Mouse (Mus musculus): ENCODE measurements at regions not wholly inside any gene's neighbourhood (a gene's known extent, or its start where the extent isn't known, plus 50 kb on each side); places are given as distances from the start of the nearest gene placed in this dataset.

DNA sequence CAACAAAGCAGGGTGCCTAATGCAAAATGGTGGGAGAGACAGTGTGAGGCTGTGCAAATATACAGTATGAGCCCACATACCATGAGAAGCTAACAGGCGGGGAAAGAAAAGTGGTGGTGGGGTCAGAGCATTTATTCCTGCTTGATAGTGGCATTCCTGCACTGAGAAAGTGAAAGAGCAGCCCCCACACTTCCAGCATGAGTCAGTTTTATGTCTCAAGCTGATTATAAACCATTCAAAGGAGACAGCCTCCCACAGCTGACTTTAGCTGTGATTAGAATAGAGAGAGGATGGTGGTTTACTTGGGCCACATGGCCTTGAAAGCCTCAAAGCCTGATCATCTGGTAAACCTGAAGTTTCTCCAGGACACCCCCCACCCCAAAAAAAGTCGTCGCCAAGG, 64.4 kb downstream of the Gm43517 start:
- DNase-seq, result no peak

DNA sequence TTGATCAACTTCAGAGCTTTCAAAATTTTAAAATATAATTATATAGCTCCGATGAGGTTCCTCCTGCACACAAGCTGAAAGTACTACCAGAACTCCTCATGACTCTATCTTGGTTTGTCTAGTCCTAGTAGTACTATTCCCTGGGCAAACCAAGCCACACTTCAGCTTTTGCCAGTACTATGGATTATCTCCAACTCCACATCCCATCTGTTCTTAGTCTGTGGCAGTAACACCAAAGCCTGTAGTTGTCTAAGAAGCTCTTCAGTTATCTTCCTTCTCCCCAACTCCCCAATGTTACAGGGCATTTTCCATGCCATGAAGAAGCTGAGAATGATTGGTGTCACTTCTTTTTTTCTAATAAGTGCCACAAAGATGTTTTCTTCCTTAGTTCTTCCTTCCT, 83.1 kb downstream of the Gm43517 start:
- no peak for DNase-seq

DNA sequence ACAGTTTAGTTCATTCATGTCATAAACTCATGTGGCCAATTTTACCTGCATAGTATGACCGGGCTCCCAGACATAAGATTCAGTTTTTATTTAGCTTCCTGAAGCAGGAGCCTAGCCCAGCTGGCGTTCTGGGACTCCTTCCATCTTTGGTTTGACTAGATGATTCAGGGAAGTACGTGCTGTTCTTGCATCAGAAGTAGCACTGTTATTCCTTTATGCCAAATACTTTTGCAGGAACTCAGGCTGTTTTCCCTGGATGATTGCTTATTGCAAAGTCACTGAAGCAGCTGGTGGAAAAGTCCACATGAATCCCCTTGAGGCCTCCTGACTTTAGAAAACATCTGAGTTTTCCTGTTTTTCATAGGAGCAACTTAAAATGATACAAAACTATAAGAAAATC, 88.4 kb downstream of the Gm43517 start:
- DNase-seq, result peak; percentile 87

DNA sequence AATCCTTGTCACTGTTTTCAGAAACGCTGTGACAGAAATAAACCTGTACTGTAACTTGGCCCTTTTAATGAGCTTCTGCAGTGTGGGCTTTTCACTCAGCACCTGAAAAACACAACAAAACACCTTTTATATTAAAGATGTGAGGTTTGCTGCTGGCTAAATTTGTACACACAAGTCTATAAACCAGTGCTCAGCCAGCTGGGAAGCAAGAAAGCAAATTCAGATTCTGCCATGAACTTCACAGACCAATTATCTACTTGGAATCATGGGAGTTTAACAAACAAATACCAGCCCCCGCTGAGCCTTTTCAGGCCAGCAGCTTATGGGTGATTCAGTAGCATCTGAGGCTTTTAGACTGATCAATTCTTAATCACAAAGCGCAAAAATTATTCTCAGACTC, 95.7 kb downstream of the Gm43517 start:
- peak; percentile 42 for DNase-seq

GRCm38 (mm10) chr12:49481151-49481550, 96.2 kb downstream of the Gm43517 start:
- DNase-seq, result no peak

GRCm38 (mm10) chr12:49482367-49482766, 97.4 kb downstream of the Gm43517 start:
- no peak for DNase-seq

DNA sequence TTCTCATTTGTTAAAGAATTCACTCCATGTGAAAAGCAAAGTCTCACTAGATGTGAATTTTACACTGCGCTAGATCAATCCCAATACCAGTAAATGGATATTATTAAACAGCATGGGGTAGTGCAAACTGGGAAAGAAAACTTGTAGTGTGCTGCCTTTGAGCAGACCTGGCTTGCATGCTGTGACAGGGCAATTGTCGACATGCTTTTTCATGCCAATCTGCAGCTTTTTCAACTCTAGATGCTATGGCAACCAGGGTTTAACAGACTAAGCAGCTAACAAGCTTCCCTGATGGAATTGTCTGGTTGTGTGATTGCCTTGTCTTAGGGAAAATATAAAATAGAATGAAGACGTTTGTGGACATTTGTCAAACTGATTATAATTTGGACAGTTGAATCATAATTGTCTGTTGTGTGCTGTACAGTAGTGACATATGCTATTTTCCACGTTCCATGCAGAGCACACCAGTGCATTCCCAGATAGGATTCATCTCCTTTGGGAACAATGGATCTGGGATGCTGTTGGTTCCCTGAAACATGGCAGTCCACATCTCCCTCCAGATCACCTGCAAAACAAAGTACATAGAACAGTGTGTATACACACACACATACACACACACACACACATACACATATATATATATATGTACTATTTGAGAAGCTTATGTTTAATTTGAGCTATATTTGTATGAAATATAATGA, 99.2 kb downstream of the Gm43517 start:
- DNase-seq, result no peak

DNA sequence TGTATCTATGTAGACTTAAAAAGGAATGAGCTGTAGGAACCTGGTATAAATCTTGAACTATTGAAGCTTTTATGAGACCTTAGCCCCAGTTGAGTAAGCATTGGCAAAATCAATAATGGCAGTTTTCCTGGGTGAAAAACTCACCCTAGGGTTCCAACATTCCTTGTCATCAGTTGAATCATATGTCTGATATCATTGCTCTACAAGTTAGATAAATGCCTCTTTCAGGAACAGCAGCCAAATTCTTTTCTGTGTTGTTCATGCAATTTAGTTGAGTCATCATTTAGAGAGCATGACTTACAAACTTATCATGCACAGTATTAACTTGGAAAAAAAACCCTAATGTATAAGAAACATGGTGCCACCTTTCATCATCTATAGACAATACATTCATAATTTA, 128.2 kb downstream of the Gm43517 start:
- DNase-seq, result no peak

- DNase-seq, result no peak
These were observed 129.6 kb downstream of the Gm43517 start for GRCm38 (mm10) chr12:49514616-49515015.

Measured in layer of hippocampus, adult 9-11 months (tissue).